Mouse (Mus musculus): Measurements from ENCODE around the gene Tcl1b4.
"Not testable (repeated sequence)": the region's sequence is repeated elsewhere in the genome, so short reads cannot be mapped to it uniquely, and the experiment has no call there.

Tcl1b4 gene

DNA sequence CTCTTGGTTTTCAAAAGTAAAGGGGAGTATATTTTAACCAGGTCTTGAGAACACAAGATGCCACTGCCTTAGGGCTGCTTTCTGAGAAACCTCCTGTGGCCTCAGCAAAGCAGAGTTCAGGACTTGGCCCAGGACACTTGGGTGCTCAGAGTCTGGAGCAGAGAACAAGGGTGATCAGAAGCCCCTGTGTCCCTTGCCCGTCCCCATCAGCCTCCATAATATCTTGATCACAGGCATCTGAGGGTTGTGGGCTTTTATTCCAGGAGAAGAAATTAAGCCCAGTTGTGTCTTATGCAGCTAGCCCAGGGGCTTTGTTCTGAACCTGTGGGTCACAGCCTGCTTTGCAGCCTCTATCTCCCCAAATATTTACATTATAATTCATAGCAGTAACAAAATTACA is at the start of gene Tcl1b4:
Gene Tcl1b4, plus strand, starts transcription at position 301 of the 400 bp plus-strand sequence.
- DNase-seq: not testable (repeated sequence)

DNA sequence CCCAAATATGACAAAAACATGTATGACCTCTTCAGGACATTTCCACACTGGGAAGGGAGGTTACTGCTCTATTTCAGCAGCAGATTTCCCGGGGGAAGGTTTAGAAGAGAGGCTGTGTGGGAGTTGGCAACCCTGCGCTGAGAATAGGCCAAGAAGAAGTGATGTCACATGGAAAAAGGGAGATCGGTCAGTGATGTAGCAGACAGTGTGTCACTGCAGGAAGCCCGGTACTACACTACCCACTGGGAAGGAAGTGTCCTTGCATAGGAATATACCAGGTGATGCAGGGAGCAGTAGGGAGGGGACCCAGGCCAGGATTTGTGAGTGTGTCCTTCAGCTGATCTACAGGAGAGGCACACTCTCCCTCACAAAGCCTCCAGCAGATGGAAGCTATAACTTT is 46.5 kb upstream of the Tcl1b4 start:
- not testable (repeated sequence) for DNase-seq

DNA sequence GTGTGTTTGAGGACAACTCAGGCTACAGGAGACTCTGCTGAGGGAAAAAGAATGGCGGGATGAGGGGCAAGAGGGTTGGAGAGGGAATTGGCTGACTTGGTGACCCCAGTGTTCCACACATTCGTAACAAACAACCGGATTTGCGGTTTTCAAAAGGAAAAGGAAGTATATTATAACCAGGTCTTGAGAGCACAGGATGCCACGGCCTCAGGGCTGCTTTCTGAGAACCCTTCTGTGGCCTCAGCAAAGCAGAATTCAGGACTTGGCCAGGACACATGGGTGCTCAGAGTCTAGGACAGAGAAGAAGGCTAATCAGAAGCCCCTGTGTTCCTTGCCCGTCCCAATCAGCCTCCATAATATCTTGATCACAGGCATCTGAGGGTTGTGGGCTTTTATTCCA is 42.9 kb upstream of the Tcl1b4 start:
- no peak for DNase-seq

DNA sequence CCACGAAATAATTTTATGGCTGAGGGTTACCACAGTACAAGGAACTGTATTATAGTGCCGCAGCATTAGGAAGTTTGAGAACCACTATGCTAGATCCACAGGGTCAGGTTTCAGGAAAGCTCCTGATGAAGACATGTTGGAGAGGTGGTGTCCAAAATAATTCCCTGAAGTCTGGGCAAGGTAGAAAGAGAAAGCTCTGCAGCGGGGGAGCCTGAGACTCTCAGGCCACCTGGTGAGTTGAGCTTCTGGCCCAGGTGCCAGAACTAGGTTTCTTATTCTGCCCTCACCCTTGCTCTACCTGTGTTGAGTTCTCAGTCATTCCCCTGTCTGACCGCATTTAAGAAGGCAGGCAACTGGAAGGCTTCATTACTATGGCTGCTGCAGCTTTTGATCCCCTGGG is 42.4 kb upstream of the Tcl1b4 start, which contains the start of gene Tcl1b1:
Gene Tcl1b1, plus strand, starts transcription at position 301 of the 400 bp plus-strand sequence.
- DNase-seq: no peak

DNA sequence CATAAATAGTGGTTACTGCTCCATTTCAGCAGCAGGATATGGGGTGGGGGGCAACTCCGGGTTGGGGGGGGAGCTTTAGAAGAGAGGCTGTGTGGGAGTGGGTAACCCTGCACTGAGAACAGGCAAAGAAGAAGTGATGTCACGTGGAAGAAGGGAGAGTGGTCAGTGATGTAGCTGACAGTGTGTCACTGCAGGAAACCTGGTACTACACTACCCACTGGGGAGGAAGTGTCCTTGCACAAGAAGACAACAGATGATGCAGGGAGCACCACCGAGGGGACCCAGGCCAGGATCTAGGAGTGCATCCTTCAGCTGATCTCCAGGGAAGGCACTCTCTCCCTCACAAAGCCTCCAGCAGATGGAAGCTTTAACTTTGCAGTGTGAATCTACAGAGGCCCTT is 35.0 kb upstream of the Tcl1b4 start:
- DNase-seq: no peak

DNA sequence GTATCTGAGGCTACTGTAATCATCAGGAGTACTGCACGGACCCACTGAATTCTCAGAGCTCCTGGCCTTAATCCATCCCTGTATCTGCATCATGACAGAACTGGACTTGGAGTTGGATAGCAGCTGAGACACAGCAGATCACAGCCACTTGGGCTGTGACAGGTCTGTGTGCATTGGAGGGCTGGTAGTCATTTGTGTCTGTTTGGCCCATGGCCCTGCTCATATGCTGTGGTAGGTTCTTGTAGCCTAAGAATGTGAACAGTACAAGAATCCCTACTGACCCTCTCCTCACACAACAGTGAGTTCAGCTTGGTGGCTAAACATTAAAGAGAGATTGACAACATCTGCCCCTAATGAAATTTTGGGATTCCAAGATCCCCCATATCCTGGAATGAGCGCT is 28.4 kb upstream of the Tcl1b4 start:
- DNase-seq: no peak

DNA sequence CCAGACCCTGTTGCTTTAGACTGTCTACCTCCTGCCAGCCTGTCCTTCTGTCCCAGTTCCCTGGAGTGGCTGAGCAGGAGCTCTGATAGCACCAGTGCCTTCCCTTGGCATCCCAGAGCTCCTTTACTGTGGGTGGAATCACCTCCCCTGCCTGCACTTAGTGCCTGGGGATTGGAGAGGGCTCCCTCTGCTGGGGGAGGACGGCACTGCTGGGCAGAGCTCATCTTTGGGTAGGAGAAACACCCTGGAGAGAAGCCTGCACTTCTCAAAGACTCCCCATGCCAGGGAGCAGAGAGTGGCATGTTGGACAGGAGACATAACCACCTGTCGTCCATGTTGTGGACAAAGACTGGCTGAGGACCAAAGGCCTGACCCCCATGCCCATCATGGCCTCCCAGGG is 27.4 kb upstream of the Tcl1b4 start:
- DNase-seq: peak; percentile 53

DNA sequence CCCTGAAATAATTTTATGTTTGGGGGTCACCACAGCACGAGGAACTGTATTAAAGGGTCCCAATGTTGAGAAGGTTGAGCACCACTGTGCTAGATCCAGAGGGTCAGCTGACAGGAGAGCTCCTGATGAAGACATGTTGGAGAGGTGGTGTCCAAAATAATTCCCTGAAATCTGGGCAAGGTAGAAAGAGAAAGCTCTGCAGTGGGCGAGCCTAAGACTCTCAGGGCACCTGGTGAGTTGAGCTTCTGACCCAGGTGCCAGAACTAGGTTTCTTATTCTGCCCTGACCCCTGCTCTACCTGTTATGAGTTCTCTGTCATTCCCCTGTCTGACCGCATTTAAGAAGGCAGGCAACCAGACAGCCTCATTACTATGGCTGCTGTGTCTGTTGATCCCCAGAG is 25.7 kb upstream of the Tcl1b4 start, which contains the start of gene Tcl1b5:
Gene Tcl1b5, plus strand, starts transcription at position 301 of the 400 bp plus-strand sequence.
- not testable (repeated sequence) for DNase-seq

DNA sequence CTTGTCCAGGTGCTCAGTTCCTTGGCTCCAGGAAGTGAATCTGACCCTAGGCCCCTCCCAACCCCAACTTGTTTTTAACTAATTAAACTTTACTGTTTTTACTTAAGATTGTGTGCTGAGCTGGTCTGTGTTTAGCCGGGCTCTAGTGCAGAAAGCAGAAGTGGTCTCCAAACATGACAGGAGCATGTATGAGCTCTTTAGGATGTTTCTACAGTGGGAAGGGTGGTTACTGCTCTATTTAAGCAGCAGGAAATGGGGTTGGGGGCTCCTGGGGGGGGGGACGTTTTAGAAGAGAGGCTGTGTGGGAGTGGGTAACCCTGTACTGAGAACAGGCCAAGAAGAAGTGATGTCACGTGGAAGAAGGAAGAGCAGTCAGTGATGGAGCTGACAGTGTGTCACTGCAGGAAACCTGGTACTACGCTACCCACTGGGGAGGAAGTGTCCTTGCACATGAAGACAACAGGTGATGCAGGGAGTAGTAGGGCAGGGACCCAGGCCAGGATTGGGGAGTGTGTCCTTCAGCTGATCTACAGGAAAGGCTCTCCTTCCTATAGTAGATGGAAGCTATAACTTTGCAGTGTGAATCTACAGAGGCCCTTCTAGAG is 20.6 kb upstream of the Tcl1b4 start:
- DNase-seq: not testable (repeated sequence)

DNA sequence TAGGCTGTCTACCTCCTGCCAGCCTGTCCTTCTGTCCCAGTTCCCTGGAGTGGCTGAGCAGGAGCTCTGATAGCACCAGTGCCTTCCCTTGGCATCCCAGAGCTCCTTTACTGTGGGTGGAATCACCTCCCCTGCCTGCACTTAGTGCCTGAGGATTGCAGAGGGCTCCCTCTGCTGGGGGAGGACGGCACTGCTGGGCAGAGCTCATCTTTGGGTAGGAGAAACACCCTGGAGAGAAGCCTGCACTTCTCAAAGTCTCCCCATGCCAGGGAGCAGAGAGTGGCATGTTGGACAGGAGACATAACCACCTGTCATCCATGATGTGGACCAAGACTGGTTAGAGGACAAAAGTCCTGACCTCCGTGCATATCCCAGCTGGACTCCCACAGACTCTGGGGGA is 12.8 kb upstream of the Tcl1b4 start:
- DNase-seq: peak; percentile 6

DNA sequence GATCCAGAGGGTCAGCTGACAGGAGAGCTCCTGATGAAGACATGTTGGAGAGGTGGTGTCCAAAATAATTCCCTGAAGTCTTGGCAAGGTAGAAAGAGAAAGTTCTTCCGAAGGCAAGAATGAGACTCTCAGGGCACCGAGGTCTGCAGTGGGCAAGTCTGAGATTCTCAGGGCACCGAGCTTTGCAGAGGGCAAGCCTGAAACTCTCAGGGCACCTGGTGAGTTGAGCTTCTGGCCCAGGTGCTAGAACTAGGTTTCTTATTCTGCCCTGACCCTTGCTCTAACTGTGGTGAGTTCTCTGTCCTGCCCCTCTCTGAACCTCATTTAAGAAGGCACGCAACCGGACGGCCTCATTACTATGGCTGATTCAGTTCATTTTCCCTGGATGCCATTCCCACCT is 11.0 kb upstream of the Tcl1b4 start, which contains the start of gene Tcl1b3:
Gene Tcl1b3, plus strand, starts transcription at position 301 of the 400 bp plus-strand sequence.
- not testable (repeated sequence) for DNase-seq

DNA sequence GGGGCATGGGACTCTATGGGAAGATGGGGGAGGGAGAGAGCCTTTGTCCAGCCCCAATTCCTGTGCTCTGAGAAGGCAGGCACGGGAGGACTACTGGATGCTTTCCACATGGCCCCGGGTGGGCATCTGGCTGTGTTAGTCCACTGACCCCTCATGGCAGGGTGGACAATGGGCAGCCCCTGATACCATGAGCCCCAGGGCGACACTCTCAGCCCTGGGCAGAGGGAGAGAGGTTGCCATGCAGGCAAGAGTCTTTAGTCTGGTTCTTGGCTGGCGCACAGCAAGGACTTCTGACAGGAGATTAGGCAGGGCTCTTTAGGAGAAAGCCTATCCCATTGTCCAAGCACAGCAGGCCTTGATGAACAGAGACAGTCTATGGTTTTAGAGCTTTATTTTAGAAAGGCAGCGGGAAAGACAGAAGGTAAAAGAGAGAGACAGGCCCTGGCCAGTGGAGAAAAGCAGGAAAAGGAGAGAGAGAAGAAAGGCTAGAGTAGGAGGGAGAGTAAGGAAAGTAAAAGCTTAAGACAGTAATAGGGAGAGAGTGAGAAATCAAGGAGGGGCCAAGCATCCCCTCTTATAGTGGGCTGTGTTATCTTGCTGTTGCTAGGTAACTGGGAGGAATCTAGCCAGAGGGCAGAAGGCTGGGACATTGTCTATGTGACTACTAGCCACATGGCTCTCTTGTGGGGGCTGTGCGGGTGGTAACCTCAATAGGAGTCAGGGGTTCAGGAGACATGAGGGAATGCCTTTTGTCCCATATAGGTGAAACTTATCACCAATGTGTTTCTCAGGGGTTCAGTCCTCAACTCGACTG is 1.9 kb upstream of the Tcl1b4 start:
- not testable (repeated sequence) for DNase-seq

DNA sequence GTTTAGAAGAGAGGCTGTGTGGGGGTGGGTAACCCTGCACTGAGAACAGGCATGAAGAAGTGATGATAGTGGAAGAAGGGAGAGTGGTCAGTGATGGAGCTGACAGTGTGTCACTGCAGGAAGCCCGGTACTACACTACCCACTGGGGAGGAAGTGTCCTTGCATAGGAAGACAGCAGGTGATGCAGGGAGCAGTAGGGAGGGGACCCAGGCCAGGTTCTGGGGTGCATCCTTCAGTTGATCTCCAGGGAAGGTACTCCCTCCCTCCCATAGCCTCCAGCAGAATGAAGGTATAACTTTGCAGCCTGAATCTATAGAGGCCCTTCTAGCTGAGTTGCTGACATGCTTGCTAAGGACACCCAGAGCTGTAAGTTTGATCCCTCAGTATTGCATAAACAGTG is 5.3 kb downstream of the Tcl1b4 start:
- no peak for DNase-seq

DNA sequence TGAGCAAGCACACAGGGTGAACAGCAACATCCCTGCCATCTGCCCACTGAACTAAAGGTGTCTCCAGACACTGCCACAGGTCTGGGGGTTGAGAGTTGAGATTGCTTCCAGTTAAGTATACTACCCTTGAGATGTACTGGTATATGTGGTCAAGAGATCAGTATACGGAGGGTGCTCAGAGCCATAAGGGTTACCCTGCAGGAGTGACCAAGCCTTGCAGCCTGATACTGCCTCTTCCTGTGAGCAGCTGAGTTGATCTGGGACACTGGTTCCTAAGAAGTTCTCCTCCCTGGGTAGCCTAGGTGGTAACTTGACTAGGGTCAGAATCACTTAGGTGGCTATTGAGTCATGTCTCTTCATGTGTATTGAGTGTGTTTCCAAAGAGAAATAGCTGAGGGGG is 6.7 kb downstream of the Tcl1b4 start:
- no peak for DNase-seq

DNA sequence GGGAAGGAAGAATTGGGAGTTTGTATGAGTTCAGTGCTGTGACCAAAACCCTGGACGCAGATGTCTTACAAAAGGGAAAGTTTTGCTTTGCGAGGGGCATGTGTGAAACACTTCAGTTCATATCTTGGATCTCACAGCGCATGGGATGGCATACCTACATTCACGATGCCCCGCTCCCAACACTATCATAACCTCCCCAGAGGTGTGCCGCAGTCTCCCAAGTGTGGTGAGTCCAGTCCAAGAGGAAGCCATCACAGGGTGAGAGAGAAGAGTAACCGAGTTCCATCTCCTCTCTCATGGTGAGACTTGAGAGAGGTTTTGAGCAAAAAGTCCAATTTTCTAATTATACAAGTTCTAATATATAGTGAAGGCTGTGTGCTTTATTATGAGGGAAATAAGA is 7.5 kb downstream of the Tcl1b4 start:
- no peak for DNase-seq

DNA sequence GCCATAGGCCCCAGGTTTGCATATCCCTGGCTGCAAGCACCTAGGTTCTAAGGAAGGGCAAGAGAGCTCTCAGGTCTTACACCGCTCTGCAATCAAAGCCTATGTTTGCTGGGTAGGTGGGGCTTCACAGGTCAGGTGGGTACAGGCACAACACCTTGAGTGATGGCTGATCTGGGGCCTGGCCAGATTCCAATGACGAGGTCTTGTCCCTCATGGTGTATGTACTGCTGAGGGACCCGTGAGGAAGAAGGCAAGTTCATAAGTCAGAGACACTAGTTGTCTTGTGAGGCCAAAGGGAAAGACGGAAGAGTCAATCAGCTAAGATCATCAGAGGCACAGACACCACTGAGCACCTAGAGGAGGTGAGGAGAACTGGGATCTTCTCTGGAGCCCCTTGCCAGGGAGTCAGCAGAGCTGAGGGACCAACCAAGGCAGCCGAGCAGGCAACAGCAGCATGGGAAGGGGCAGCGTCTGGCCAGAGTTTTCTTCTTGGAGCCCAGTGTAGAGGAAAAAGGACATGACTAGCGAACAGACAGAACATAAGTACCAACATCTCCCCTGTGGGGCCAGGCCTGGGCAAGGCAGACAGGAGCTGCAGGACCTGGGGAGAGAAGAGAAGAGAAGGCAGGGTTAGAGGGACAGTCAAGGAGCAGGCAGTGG is 15.5 kb downstream of the Tcl1b4 start:
- no peak for DNase-seq

DNA sequence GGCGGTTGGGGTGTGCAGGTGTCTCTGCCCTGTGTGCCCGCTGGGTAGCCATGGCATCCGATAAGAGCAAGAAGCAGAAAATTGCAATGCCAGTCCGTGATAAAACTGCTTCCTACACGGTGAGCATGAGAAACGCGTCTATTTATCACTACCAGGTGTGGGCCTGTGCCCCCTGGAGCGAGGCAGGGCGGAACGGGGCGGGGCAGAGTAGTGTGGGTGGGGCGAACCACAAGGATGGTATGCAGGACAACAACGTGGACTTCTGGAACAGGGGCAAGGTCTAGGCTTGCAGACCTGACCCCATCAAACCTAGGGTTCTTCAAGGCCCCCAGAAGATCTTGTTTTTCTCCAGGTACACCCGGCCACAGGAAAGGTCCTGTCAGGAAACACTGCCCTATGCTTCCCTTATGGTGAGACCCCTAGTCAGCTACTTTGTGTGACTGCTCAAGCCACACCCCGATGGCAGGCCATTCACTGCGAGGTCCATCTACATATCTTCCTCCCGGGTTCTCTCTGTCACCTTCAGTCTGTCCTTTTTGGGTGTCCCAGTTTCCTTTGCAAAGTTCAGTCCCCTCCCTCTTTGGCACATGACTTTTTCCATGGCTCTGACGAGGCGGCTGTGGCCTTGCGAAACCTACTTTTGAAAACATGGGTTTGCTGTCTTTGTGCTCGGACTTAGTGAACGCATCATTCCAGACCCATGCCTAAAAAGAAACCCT is 21.0 kb downstream of the Tcl1b4 start, which contains the start of gene Tcl1:
Gene Tcl1, minus strand, starts transcription at position 193 of the 719 bp plus-strand sequence.
- no peak for DNase-seq

DNA sequence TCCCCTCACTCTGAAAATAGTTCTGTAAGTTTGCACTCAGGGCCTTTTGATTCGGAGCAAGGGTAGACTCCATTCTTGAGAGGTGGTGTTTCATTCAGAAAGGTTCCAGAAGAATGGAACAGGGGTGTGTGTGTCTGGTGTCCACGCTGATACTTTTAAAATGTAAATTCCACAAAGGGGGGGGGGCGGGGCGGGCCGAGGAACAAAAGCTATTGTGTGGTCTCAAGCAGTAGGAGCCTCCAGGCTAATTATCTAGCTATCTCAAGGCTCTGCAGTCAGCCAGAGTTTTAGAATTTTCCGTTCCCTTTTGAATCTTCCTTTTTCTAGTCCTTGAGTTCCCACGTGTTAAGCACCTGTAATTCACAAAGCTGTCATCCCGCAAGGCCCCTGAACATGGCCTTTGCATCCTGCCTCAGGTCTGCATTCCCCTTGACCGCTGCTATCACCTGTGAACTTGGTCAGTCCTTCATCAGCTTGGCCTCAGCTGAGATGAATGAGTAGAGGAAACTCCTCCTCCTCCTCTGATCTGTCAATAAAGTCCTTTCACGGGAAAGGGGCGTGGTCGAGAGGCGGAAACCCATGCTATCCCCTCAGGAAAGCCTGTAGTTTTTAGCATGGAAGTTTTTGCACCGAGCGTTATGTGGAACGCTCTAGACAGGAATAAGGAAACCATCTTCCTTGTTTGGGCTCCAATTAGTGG is 23.0 kb downstream of the Tcl1b4 start:
- DNase-seq: no peak

DNA sequence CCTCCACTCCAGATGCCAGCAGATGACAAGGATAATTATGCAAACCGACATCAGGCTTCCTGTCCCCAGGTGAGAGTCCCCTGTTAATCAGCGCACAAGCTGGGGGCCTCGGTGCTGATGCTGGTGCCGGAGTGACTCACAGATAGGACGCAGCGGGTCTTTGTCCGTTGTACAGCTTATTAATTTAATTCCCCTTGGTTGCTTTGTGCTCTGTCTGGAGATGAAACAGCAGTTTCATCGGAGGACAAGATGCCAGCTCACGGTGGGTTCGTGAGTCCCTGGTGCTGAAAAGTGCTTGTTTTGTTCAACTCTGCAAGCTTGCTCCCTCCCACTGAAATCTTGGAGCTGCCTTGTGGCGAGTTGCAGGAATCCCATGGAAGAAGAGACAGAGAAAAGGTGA is 32.6 kb downstream of the Tcl1b4 start:
- DNase-seq: no peak

DNA sequence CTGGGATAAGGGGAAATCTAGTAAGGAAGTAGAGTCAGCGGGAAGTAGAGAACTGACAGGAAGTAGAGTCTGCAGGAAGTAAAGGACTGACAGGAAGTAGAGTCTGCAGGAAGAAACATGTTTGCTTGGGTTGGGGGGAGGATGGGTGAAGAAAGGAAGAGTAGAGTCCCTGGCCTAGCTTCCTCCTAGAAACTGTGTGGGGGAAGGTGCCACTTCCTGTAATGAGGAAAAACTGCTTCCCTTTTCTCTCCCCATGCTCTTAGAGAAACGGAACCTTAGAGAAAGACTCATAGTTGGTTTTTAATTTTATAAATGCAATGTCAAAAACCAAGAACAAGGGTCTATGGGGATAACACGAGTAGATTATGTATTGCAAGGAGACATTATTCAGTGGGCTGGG is 33.3 kb downstream of the Tcl1b4 start:
- no peak for DNase-seq

DNA sequence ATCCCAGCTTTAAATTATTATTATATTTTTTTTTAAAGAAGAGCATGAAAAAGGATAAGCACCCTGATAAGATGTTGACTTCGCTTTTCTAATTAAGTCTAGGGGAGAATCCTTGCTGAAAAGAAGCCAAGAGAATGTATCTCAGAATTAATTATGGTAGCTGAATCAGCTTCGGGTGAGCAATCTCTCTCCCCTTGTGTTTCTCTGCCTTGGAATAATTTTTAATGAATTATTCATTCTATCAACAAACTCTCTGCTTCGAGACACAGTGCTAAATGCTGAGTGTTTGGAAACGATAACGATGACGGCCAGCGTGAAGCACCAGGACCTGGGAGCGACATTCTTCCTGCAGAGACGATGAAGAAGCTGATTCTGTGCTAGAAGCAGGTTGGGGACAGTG is 37.3 kb downstream of the Tcl1b4 start:
- DNase-seq: no peak

DNA sequence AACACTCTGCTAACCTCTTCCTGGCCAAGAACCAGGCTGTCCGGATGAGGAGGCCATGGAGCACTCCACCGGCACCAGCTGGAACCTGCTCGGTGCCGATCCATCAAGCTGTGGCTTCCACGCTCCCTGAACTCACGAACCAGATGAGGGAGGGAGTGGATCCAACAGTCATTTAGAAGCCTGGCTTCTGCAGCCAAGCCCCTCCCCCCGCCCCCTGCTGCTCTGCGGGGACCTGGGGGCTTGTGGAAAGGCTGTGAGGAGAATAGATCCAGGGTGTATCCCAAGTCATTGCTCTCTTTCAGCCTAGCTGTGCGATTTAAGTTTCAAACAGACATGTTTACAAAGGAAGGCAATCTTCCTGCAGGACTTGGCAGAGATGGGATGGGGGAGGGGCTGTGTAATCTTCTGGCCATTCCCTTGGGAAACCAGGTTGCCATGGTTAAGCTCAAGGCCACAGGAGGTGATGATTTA is 47.0 kb downstream of the Tcl1b4 start:
- DNase-seq: peak; percentile 42
